ENCODE assay signal across 8 mouse cellular contexts in genomic region chr7:44547041-44547440, GRCm38 (mm10). TPM values are rescaled to one million over a fixed set of nuclear protein-coding genes. Genes with fewer than 3 reads are reported as not detected.
DNase-seq lines count a peak whose midpoint lies in the region; ATAC-seq and TF ChIP-seq lines count a peak whose summit lies in the region.
"Had no signal": no experiment of that assay in that cellular context is flagged by ENCODE, and none has a peak within 500 bp of the region (broad histone marks: within the 10 kb centered on the region; RNA-seq: fewer than 3 reads in every experiment).

No protein-coding gene starts in this region.

- WGBS in kidney, postnatal 0 days: 96% methylated on average over 13 of the region's 13 CpGs
- WGBS in hindbrain, embryonic 13.5 days: 99% methylated on average over 13 of the region's 13 CpGs
- WGBS in midbrain, embryonic 14.5 days: 95% methylated on average over 13 of the region's 13 CpGs

- ATAC-seq in kidney, postnatal 0 days (replicated peaks; ENCODE audit: low FRiP score, low read depth): no peak
- ATAC-seq in common myeloid progenitor, adult 5-6 weeks (replicated peaks; ENCODE audit: low read depth, poor library complexity, severe bottlenecking): 0 out of 2 replicates have a peak, but pooled peaks have one; percentile 7
- no peak for ATAC-seq in hindbrain, embryonic 13.5 days (ENCODE audit: low FRiP score)
- no peak for ATAC-seq in midbrain, embryonic 14.5 days (ENCODE audit: low FRiP score, low TSS enrichment)

- peak overlapping the region; percentile 72; the same call in 1 of the 2 replicates for H3K4me2 ChIP-seq in kidney, postnatal 0 days (ENCODE audit: low read length)
- H3K4me2 ChIP-seq in hindbrain, embryonic 13.5 days: peak overlapping the region; percentile 93; the same call in 1 of the 2 replicates
- peak overlapping the region; percentile 95; the same call in 1 of the 2 replicates for H3K4me2 ChIP-seq in midbrain, embryonic 14.5 days (ENCODE audit: low read length)

- no peaks in the 10 kb centered on the region; the same call in 1 of the 2 replicates for H3K4me1 ChIP-seq in kidney, postnatal 0 days (replicated peaks; ENCODE audit: insufficient read depth, low read length)
- peaks cover 13% of the 10 kb centered on the region for H3K4me1 ChIP-seq in hindbrain, embryonic 13.5 days (replicated peaks)
- peaks cover 8% of the 10 kb centered on the region for H3K4me1 ChIP-seq in midbrain, embryonic 14.5 days (ENCODE audit: control insufficient read depth, insufficient read depth, low read length)

- TF ChIP-seq CTCF in kidney, postnatal 0 days (IDR thresholded peaks at IDR 0.05; ENCODE audit: low read depth): no peak

- no peak for DNase-seq in kidney, postnatal 0 days (ENCODE audit: low spot score)
- DNase-seq in kidney, adult 9 months: no peak
- no peak for DNase-seq in midbrain, embryonic 14.5 days
- no peak for DNase-seq in adrenal gland, postnatal 4 days (ENCODE audit: low spot score in 2 of 2)
- no peak for DNase-seq in gastrocnemius, adult 18-20 months (ENCODE audit: low spot score)
- DNase-seq: retina, postnatal 1 day had no signal

- no peak overlapping the region for H3K4me3 ChIP-seq in kidney, postnatal 0 days (replicated peaks; ENCODE audit: low read depth, low read length)
- H3K4me3 ChIP-seq in hindbrain, embryonic 13.5 days: no peak overlapping the region
- 0 out of 2 replicates have a peak overlapping the region, but pooled peaks have one; percentile 56 for H3K4me3 ChIP-seq in midbrain, embryonic 14.5 days (replicated peaks; ENCODE audit: low read depth, low read length)

- H3K27ac ChIP-seq in kidney, postnatal 0 days: no peak overlapping the region
- H3K27ac ChIP-seq in hindbrain, embryonic 13.5 days: no peak overlapping the region
- no peak overlapping the region for H3K27ac ChIP-seq in midbrain, embryonic 14.5 days (replicated peaks; ENCODE audit: low read depth, low read length)

- peaks cover 33% of the 10 kb centered on the region for H3K36me3 ChIP-seq in kidney, postnatal 0 days (ENCODE audit: insufficient read depth, low read length)
- peaks cover 33% of the 10 kb centered on the region for H3K36me3 ChIP-seq in hindbrain, embryonic 13.5 days
- H3K36me3 ChIP-seq in midbrain, embryonic 14.5 days (ENCODE audit: control insufficient read depth, insufficient read depth, low read length): peaks cover 31% of the 10 kb centered on the region

- H3K9me3 ChIP-seq in kidney, postnatal 0 days (replicated peaks; ENCODE audit: low read length): no peaks in the 10 kb centered on the region
- no peaks in the 10 kb centered on the region for H3K9me3 ChIP-seq in hindbrain, embryonic 13.5 days
- no peaks in the 10 kb centered on the region for H3K9me3 ChIP-seq in midbrain, embryonic 14.5 days (ENCODE audit: control insufficient read depth, low read length)

- H3K27me3 ChIP-seq in kidney, postnatal 0 days (ENCODE audit: insufficient read depth, low read length): no peaks in the 10 kb centered on the region
- H3K27me3 ChIP-seq in hindbrain, embryonic 13.5 days: no peaks in the 10 kb centered on the region
- H3K27me3 ChIP-seq in midbrain, embryonic 14.5 days (ENCODE audit: control insufficient read depth, insufficient read depth, low read length): no peaks in the 10 kb centered on the region

- H3K9ac ChIP-seq in kidney, postnatal 0 days (ENCODE audit: low read depth, low read length): 0 out of 2 replicates have a peak overlapping the region, but pooled peaks have one; percentile 46
- H3K9ac ChIP-seq in hindbrain, embryonic 13.5 days: peak overlapping the region; percentile 73
- H3K9ac ChIP-seq in midbrain, embryonic 14.5 days (replicated peaks; ENCODE audit: low read length): no peak overlapping the region

RNA-seq across cellular contexts. Expression of gene Pold1, which starts 1.6 kb away (rescaled TPM):
- 38.0 and 45.9 TPM in 2 replicates for polyA plus RNA-seq in kidney, postnatal 0 days (2015; fragmentation: Nextera tagmentation; extraction: Ambion mirVana)
- total RNA-seq in common myeloid progenitor, adult 5-6 weeks (2017): 86.0 and 89.7 TPM in 2 replicates
- polyA plus RNA-seq in hindbrain, embryonic 13.5 days (2015; fragmentation: Nextera tagmentation; extraction: Ambion mirVana): 24.4 and 28.8 TPM in 2 replicates
- 17.8 and 19.5 TPM in 2 replicates for polyA plus RNA-seq in midbrain, embryonic 14.5 days (2014; fragmentation: Nextera tagmentation; extraction: Ambion mirVana)
- 10 to 100 TPM; 41.4 to 49.3 TPM for total RNA-seq in adrenal gland, postnatal 4 days (2021)
- total RNA-seq in gastrocnemius, adult 18-20 months (2021): 1 to 10 TPM; 4.6 to 4.8 TPM

RNA-seq across cellular contexts. Expression of gene Nr1h2, which starts 6.7 kb away (rescaled TPM):
- 80.6 and 83.0 TPM in 2 replicates for polyA plus RNA-seq in kidney, postnatal 0 days (2015; fragmentation: Nextera tagmentation; extraction: Ambion mirVana)
- 69.3 and 123 TPM in 2 replicates for total RNA-seq in common myeloid progenitor, adult 5-6 weeks (2017)
- polyA plus RNA-seq in hindbrain, embryonic 13.5 days (2015; fragmentation: Nextera tagmentation; extraction: Ambion mirVana): 69.8 and 70.9 TPM in 2 replicates
- polyA plus RNA-seq in midbrain, embryonic 14.5 days (2014; fragmentation: Nextera tagmentation; extraction: Ambion mirVana): 57.1 and 62.0 TPM in 2 replicates
- total RNA-seq in adrenal gland, postnatal 4 days (2021): 100 to 1,000 TPM; 128 to 129 TPM
- total RNA-seq in gastrocnemius, adult 18-20 months (2021): 10 to 100 TPM; 42.7 to 45.2 TPM

RNA-seq across cellular contexts. Expression of gene Spib, which starts 15.2 kb away (rescaled TPM):
- 0.04 and 0.14 TPM in 2 replicates for polyA plus RNA-seq in kidney, postnatal 0 days (2015; fragmentation: Nextera tagmentation; extraction: Ambion mirVana)
- total RNA-seq in common myeloid progenitor, adult 5-6 weeks (2017): not detected in 2 replicates
- polyA plus RNA-seq in hindbrain, embryonic 13.5 days (2015; fragmentation: Nextera tagmentation; extraction: Ambion mirVana): not detected in 2 replicates
- polyA plus RNA-seq in midbrain, embryonic 14.5 days (2014; fragmentation: Nextera tagmentation; extraction: Ambion mirVana): not detected in 2 replicates
- 1 to 10 TPM in 1 of 2 experiments, under 1 TPM in 1; 0.84 to 2.9 TPM for total RNA-seq in adrenal gland, postnatal 4 days (2021)
- under 1 TPM in 1 of 2 experiments, not detected in 1; 0.14 TPM for total RNA-seq in gastrocnemius, adult 18-20 months (2021)

RNA-seq across cellular contexts. Expression of gene Mybpc2, which starts 22.6 kb away (rescaled TPM):
- 0.08 and 0.11 TPM in 2 replicates for polyA plus RNA-seq in kidney, postnatal 0 days (2015; fragmentation: Nextera tagmentation; extraction: Ambion mirVana)
- not detected in 2 replicates for total RNA-seq in common myeloid progenitor, adult 5-6 weeks (2017)
- 0.08 and 0.18 TPM in 2 replicates for polyA plus RNA-seq in hindbrain, embryonic 13.5 days (2015; fragmentation: Nextera tagmentation; extraction: Ambion mirVana)
- polyA plus RNA-seq in midbrain, embryonic 14.5 days (2014; fragmentation: Nextera tagmentation; extraction: Ambion mirVana): 0.15 and 0.20 TPM in 2 replicates
- 1 to 10 TPM; 6.6 to 9.9 TPM for total RNA-seq in adrenal gland, postnatal 4 days (2021)
- total RNA-seq in gastrocnemius, adult 18-20 months (2021): 1,000 to 10,000 TPM; 4,330 to 4,768 TPM

RNA-seq across cellular contexts. Expression of gene Napsa, which starts 25.1 kb away (rescaled TPM):
- polyA plus RNA-seq in kidney, postnatal 0 days (2015; fragmentation: Nextera tagmentation; extraction: Ambion mirVana): 376 and 408 TPM in 2 replicates
- 43.4 and 48.5 TPM in 2 replicates for total RNA-seq in common myeloid progenitor, adult 5-6 weeks (2017)
- 1.1 and 1.7 TPM in 2 replicates for polyA plus RNA-seq in hindbrain, embryonic 13.5 days (2015; fragmentation: Nextera tagmentation; extraction: Ambion mirVana)
- polyA plus RNA-seq in midbrain, embryonic 14.5 days (2014; fragmentation: Nextera tagmentation; extraction: Ambion mirVana): 1.1 TPM in 1 of 2 replicates, not detected in the other
- 10 to 100 TPM in 1 of 2 experiments, 1 to 10 TPM in 1; 2.5 to 18.3 TPM for total RNA-seq in adrenal gland, postnatal 4 days (2021)
- total RNA-seq in gastrocnemius, adult 18-20 months (2021): under 1 TPM; 0.47 to 0.91 TPM

Comparison
In these comparisons a context has a peak if more than half of its experiments do, and no peak if none do; other contexts are left out.
1. RNA of gene Pold1, which starts 1.6 kb away (total RNA-seq): 86.0 to 89.7 TPM in common myeloid progenitor, adult 5-6 weeks and 41.4 to 49.3 TPM in adrenal gland, postnatal 4 days; 4.6 to 4.8 TPM in gastrocnemius, adult 18-20 months; every median in the first group is over 4 times any median in the second.
2. Peak in every context shown above with its lines, with median percentiles within 50 percentile points of each other: H3K4me2 ChIP-seq.